Mouse (Mus musculus): ENCODE data around the gene Tomm20.

DNA sequence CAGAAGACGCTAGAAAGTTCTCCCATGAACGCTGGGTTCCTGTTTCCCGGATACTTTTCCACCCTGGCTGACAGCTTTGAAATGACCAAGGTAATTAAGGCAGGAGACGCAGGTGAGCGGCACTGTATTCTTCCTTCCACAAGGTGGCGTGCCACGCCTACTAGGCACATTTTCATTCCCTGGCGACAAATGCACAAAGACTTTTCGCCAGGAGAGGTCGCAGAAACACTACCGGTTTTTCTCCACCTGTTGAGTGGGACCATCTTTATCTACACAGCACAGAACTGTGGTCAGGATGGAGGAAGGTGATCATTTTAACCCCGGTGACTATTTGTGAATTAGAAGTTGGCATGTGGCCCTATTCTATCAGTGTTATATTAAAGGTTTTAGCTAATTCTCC lies 40.9 kb upstream of the Tomm20 start:
- TF ChIP-seq CTCF (conservative IDR thresholded peaks at IDR 0.05; ENCODE audit: low read length): peak; percentile 97
- TF ChIP-seq NANOG (IDR thresholded peaks at IDR 0.05; ENCODE audit: borderline replicate concordance, low read length): no peak
- TF ChIP-seq POU5F1 (IDR thresholded peaks at IDR 0.05; ENCODE audit: borderline replicate concordance, low read length): no peak

Measured in E14TG2a.4 (cell line).